Mouse (Mus musculus): ENCODE results near the gene Ankef1.

Ankef1 gene

GRCm38 (mm10) chr2:136601206-136601605 is 99.5 kb downstream of the Ankef1 start:
- no peak for DNase-seq
